Mouse (Mus musculus): Measurements from ENCODE around the gene Pgm2l1.

Gene Pgm2l1

GRCm38 (mm10) chr7:100293546-100293945 is 66.4 kb downstream of the Pgm2l1 start:
- DNase-seq (ENCODE audit: low read depth, low spot score): no peak

DNA sequence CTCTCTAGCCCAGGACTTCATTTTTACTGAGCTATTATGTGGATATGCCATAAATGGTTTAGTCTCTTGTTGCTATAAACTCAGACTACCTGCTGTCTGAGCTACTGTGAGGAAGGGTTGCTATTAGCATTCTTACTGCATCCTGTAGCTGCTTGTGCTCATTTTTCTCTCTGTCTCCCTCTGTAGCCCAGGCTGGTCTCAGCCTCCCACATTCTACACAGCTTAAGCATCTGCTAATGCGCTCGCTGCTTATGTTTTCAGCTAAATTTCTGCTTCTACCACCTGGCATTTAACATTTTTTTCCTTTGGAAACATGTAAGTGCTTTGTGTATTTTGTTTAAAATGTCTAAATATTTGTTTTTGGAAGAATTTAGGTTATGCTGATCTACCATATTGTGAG is 68.6 kb downstream of the Pgm2l1 start:
- no peak for DNase-seq (ENCODE audit: low read depth, low spot score)

GRCm38 (mm10) chr7:100296699-100297098 is 69.5 kb downstream of the Pgm2l1 start:
- no peak for DNase-seq (ENCODE audit: low read depth, low spot score)

- no peak for DNase-seq (ENCODE audit: low read depth, low spot score)
These were observed 71.8 kb downstream of the Pgm2l1 start for GRCm38 (mm10) chr7:100298861-100299510.

DNA sequence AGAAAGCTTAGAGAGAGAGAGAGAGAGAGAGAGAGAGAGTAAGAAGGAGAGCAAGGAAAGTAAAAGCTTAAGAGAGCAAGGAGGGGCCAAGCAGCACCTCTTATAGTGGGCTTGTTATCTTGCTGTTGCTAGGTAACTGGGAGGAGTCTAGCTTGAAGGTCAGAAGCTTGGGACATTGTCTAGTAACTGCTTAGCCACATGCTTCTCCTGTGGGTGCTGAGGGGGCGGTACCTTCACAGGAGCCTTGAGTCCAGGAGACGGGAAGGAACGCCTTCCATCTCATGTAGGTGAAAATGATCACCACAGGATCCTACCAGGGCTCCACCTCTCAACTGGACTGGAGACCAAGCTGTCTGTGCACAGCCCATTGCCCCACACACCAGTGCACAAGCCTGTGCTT is 74.2 kb downstream of the Pgm2l1 start:
- DNase-seq (ENCODE audit: low read depth, low spot score): no peak

GRCm38 (mm10) chr7:100302316-100302715 is 75.1 kb downstream of the Pgm2l1 start:
- no peak for DNase-seq (ENCODE audit: low read depth, low spot score)

GRCm38 (mm10) chr7:100305894-100306293 is 78.7 kb downstream of the Pgm2l1 start:
- DNase-seq (ENCODE audit: low read depth, low spot score): no peak

DNA sequence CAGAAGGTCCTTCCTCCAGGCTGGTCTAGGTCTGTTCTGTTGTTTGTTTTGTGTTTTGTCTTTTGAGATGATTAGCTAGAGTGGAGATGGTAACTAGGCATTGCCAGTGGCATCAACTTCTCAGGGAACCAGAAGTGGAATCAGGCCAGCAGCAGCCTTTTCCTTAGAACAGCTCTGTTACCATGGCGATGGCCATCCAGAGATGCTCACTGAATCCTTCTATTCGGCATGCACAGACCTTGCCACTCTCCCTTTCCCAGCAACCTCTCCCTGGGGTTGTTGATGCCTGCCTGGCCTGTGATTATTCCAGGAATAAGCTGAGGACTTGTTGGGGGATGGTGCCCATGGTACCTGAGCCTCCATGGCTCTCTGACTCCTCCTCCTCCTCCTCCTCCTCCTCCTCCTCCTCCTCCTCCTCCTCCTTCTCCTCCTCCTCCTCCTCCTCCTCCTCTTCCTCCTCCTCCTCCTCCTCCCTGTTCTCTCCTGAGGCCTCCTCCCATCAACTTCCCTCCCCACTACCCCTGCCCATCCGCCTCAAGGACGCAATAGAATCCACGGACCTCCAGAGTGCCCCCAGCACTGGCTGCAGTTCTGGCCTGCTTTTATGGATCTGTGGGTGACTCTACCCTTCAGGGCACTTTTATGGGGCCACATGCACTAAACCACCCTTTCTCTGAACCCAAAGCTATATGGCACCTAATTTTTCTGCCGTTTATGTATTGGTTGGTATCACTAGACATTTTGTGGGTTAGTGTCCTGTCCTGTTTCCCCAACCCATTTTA is 80.9 kb downstream of the Pgm2l1 start:
- DNase-seq (ENCODE audit: low read depth, low spot score): no peak

GRCm38 (mm10) chr7:100309216-100309615 is 82.0 kb downstream of the Pgm2l1 start:
- DNase-seq (ENCODE audit: low read depth, low spot score): no peak

- no peak for DNase-seq (ENCODE audit: low read depth, low spot score)
These were observed 82.5 kb downstream of the Pgm2l1 start for GRCm38 (mm10) chr7:100309679-100310078.

- DNase-seq (ENCODE audit: low read depth, low spot score): no peak
These were observed 83.1 kb downstream of the Pgm2l1 start for GRCm38 (mm10) chr7:100310290-100310689.

- DNase-seq (ENCODE audit: low read depth, low spot score): no peak
These were observed 85.5 kb downstream of the Pgm2l1 start for GRCm38 (mm10) chr7:100312716-100313115.

DNA sequence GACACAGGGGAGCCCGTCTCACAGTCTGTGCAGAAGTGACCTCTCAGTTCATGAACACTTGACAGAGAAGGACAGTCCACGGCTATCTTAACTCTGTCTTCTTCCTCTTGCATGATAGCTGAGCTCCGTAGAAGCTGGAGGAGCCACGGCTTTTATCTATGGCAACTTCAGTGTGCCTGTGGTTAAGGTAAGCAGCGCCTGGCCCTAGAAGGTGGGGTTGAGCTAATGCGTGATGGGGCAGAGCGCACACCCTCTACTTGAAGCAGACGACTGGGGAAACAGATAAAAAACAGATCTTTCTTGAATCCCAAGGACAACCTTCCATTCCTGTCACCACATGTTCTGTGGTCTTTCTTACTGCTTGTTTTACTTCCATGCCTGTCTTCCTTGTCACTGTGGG is 89.7 kb downstream of the Pgm2l1 start:
- no peak for DNase-seq (ENCODE audit: low read depth, low spot score)

DNA sequence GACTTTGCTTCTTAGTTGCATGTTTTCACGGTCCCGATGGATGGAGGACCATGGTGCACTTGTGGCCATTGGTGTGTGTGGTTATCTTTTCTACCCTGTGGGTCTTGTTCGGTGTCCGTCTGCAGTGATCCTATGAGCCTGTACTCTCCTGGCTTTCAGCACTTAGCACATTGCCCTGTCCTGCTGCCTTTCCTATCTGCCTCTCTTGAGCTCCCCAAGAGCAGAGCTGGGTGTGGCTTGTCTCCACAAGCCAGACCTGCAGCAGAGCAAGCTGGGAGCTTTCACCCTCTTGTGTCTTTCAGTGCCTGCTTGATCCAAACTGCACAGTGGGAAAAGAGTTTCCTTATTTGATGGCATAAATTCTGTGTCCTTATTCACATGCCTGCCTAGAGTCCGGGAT is 90.3 kb downstream of the Pgm2l1 start:
- no peak for DNase-seq (ENCODE audit: low read depth, low spot score)

- no peak for DNase-seq (ENCODE audit: low read depth, low spot score)
These were observed 96.5 kb downstream of the Pgm2l1 start for GRCm38 (mm10) chr7:100323721-100324120.

DNA sequence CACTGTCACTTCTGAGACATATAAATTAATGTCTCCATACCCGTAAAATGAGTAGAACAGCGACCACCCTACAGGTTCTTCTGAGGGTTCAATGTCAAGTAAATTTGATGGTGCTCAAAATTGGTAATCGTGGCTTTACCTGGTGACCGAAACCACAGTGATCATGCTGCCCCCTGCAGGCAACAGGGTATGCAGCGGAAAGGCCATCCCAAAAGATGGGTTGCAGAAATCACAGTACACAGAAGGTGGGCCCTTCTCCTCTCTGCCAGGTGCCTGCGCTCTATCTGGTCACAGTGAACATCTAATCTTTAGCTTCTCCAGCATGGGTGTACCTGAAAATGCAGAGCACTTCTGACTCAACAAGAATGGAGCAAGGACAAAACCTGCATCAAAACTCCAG is 98.3 kb downstream of the Pgm2l1 start:
- DNase-seq (ENCODE audit: low read depth, low spot score): no peak

- no peak for DNase-seq (ENCODE audit: low read depth, low spot score)
These were observed 100.3 kb downstream of the Pgm2l1 start for GRCm38 (mm10) chr7:100327514-100327913.

Data from retina, postnatal 7 days (tissue).